Mouse (Mus musculus): ENCODE data around the gene Zfp330.
A peak's percentile ranks its signal among the peaks of the same experiment; 100 is the strongest.

GRCm38 (mm10) chr8:82774093-82774422, at the start of gene Zfp330:
- no peak for TF ChIP-seq CTCF (IDR thresholded peaks at IDR 0.05; ENCODE audit: low read depth, low read length)
- peak; percentile 66 for TF ChIP-seq POLR2A (IDR thresholded peaks at IDR 0.05; ENCODE audit: insufficient read depth, low read length)
